Mouse (Mus musculus): ENCODE measurements around the gene Cdh15.

GRCm38 (mm10) chr8:122824986-122825385, 22.8 kb upstream of the Cdh15 start:
- TF ChIP-seq CTCF (IDR thresholded peaks at IDR 0.05; ENCODE audit: insufficient read depth, low read depth, low read length) (no peak), POLR2A (IDR thresholded peaks at IDR 0.05; ENCODE audit: insufficient read depth, low read depth, low read length) (no peak)

Data from olfactory bulb, adult 2 months (tissue).